15 mouse cellular contexts compared by ENCODE assay signal in genomic region chr6:137490115-137490514, GRCm38 (mm10).
"Had no signal": no experiment of that assay in that cellular context is flagged by ENCODE, and none has a peak within 500 bp of the region (broad histone marks: within the 10 kb centered on the region; RNA-seq: fewer than 3 reads in every experiment).

No protein-coding gene starts in this region.

- DNase-seq: cerebellum, adult 8-10 months; cerebellum, adult 9-10 months; cerebellum, adult 9-11 months; cerebellum, postnatal 10 days; cerebellum, postnatal 14 days; cerebellum, postnatal 25 days; cerebellum, postnatal 36 days; embryo, embryonic 11 days; forebrain, postnatal 0 days; gastrocnemius, adult 2 months; gastrocnemius, postnatal 10 days; gastrocnemius, postnatal 14 days; gastrocnemius, postnatal 25 days; gastrocnemius, postnatal 36 days; heart, adult 18-20 months had no signal
